Mouse (Mus musculus) liver, adult (tissue): ENCODE measurements at regions not wholly inside any gene's neighbourhood (a gene's known extent, or its start where the extent isn't known, plus 50 kb on each side); places are given as distances from the start of the nearest gene placed in this dataset.

ENCODE experiments used
- GATA4 ChIP-seq: IDR thresholded peaks from 2 replicates; pipeline ENCODE4 v1.6.1; 2014; ENCODE audit warnings: mild to moderate bottlenecking, low read length; ENCODE audit not compliant: insufficient replicate concordance

DNA sequence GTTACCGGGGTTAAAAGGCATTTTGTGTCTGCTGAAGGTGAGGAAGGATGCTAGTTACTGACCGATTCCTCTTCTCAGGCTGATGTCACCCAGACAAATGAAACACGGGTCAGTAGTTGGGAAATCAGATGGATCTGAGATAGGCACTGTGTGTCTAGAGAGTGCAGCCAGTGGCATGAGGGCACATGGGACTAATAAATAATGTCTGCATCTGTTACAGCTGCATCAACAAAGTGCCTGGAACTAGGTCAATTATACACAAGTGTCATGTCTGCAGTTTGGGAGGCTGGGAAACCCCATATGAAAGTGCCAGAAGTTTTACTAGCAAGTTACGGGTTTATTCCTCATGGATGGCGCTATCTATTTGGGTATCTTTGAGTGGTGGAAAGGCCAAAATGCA is 68.8 kb downstream of the Cxcl12 start:
- no peak for TF ChIP-seq GATA4

DNA sequence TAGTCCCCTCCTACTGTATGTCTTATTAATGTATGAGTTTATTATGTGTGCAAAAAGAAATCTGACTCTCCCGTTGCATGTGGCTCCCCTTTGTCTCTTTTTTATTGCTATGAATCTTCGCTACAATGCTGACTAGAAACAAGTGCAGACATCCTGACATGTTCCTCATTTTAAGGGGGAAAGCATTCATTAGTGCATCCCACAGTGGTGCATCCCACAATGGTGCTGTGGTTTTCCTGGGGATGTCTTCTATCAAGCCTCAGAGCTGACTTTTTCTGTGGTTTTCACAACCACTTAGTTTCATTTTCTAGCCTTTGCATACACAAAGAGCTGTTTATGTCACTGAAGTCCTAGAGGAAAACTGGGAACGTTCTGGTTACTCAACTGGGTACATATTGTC is 72.9 kb downstream of the Cxcl12 start:
- TF ChIP-seq GATA4, result no peak

DNA sequence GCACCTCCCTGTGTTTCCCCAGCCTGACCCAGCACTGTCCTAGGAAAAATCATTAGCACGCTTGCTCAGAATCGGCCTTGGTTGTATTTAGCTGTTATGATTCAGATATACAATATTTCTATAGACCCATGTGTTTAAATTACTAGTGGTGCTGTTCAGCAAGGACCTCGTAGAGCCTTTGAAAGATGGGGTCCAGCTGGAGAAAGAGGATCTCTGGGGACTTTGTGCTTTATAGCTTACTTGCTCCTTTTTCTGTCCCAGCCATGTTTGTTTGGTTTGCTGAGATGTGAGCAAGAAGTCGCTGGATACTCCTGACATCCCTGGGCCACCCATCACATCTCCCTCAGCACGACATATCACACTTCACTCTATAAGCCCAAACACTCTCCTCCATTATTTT is 77.1 kb downstream of the Cxcl12 start:
- TF ChIP-seq GATA4, result no peak

DNA sequence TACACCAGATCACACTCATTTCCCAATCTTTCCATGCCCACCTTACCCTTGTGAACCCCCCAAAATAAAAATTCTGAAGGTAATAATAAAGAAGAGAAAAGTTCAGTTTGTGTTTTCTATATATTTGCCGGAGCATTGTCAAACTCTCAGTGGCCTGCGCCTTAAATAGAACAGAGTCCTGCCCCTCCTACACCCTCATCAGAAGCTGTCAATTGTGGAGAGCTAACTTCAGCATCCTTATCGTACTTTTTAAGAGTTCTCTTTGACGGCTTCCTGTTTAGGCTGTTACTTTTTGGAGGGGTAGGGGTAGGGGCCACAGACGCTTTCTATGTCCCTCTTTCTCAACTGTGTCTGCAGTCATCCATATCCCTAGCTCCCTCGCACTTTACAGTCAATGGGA is 77.5 kb downstream of the Cxcl12 start:
- no peak for TF ChIP-seq GATA4

DNA sequence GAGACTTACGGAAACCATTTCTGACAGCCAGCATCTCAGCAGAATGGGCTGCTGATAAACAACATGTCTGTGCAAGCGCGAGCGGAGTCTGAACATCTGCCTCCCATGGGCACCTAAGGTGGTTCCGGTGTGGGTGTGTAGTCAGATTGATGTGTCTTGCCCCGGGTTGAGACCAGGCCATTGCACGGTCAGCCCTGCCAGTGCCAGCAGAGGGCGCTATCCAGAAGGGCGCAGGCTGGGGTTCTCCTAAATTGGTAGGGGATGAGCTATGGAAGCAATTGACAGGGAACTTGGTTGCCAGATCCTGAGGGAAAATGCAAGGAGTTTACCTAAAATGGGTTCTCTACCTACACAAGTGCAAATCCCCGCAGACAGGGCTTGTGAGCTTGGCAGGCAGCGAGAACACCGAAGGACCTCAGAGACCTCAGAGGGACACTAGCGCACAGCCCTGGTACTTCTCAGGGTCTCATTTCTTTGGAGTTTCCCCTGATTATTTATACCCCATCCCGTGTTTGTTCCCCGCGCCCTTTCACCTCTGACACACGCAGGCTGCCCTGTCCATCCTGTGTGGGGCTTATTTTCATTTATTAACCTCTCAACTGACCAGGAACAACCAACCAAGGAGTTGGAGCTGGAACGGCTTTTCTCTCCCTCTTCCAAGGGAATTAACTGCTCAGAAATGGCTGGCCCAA is 81.0 kb downstream of the Cxcl12 start:
- no peak for TF ChIP-seq GATA4

DNA sequence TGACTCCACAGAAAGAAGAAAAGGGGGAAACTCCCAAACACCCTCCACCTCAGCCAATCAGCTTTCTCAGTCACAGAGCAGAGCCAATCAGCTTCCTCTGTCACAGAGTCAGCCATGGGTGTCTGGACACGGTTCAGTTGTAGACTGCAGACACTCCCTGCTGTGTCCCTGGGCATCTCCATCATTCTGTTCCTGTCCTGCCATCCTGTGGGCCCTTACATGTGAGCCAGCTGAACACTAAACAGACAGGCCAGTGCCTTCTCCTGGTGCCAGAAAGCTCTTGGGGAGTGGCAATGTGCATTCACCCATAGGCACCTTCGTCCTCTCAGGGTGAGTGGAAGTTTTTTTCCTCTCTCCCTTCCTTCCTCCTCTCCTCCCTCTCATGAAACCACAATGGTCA is 81.7 kb downstream of the Cxcl12 start:
- no peak for TF ChIP-seq GATA4

DNA sequence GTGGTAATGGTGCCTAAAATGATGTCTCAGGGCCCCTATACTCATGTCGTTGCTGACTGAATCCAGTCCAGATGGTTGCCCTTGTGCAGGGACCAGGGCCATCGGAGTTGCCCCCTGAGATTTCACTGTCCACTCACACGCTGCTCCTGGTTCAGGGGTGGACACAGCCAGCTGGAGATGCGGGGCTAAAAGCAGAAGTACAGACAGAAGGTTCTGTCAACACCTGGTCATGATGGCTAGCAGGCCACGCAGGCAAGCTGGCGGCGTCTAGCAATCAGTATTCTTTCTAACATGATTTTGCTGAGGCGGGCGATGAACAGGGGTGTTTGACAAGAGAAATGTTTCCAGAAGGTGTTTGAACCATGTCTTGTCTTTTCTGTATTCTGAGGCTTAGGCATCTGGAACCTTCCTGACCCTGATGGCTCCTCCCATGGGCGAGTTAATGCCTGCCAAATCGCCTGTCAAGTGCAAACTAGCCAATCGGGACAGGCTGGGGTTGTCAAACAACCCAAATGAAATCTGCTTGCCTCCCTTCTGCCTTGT is 83.1 kb downstream of the Cxcl12 start:
- TF ChIP-seq GATA4, result no peak

DNA sequence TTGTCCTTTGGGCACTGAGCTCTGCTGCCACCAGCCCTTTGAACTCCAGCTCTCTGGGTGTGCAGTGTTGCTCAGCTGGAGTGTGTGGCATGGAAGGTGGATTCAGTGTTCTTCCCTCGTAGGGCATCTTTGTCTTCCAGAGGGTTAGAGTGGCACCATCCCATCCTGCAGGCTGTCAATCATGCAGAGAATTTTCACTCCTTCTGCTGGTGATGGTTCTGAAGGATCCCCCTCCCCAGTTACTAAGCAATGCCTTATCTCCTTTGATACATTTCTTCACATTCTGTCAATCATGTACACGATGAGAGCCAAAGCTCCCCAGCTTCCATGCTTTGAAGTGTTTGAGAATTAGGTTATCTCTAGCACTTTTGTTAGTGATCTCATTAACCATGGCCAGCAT is 84.0 kb downstream of the Cxcl12 start:
- no peak for TF ChIP-seq GATA4

DNA sequence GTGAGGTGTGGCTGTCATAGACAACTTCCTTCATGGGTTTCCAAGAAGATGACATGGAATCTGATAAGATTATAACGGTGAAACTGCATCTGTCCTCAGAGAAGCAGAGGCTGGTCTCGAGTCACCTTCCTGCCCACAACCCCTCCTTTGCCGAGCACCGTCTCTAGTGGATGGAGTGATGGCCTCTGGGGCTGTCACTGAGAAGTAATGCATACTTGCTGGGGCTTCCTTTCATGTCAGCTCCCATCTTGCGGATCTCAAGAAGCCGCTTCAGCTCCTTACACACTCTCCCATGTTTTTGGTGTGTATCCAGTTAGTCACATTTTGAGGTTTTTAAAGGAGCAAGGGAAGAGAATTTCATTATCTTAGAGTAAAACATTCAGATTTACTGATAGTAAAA is 84.7 kb downstream of the Cxcl12 start:
- no peak for TF ChIP-seq GATA4

DNA sequence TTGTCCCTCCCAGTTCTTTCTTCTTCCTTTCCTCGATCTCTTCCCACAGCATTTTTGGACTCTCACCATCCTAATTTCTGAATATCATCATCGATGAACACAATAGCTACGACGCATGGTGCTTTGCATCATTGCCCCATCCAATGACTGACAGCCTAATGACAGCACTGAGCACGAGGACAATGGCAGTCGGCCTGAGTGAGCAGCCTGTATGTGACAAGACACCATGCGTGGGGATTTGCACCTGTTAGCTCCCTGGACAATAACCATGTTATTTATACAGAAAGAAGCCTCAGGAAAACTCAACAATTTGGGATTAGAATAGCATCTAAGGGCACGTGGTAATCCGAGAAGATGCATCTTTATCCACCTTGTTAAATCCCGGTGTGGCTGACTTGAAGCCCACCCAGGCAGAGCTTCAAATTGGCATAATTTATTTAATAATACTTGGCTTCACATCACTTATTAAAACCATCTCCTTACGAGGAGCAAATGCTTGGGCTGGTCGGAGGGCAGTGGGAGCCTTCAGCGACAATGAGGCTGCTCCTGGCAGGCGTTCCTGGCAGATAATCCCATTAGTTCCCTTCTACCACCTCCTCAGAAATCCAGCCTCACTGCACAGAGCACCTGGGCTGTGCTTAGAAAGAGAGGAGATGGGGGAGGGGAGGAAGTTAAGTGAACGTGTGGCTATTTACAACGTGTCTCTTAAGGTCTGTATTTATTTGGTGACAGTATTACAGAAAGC is 85.4 kb downstream of the Cxcl12 start:
- no peak for TF ChIP-seq GATA4

DNA sequence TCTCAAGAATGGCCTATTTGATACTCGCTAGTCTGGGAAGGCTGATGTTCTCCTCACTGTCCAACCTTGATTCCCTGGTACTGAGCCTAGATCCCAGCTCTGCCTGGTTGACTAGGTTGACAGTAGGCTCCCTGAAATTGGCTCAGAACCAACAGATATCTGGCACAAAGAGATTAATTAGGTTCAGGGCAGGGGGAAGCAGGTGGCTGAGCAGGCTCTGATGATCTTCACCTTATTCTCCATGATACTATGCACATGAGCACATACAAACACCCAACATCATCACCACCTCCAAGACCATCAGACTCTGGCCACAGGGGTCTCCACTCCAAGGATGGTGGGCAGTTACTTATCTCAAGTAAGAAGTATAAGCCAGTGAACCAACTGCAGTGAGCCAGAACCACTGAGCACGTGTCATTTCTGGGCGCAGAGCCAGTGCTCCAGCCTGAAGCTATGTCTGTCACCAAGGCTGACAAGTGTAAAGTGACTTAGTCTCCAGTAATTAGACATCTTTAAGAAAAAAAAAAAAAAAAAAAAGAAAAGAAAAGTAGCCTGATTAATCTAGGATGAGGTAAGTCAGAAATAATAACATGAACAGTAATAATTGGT is 86.4 kb downstream of the Cxcl12 start:
- no peak for TF ChIP-seq GATA4

DNA sequence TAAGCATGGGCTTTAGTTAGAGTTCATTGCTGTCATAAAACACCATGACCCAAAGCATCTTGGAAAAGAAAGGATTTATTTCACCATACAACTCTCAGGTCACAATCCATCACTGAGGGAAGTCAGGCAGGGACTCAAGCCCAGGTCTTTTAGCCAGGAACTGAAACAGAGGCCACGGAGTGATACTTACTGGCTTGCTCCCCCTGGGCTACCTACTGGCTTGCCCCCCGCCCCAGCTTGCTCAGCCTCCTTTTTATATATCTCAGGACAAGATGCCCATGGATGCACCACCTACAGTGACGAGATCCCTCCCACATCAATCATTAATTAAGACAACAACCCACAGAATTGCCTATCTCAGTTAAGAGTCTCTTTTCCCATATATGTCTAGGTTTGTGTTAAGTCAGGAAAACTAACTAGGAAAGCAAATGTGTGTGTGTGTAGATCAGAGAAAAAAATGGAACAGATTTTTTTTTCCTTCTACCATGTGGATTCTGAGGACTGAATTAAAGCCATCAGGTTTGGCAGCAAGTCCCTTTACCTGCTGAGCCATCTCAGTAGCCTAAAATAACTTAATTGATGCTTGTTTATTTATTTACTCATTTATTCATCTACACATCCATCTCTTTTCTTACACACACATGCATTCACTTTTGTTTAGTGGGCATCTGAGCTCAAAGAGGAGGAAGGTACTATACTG is 87.2 kb downstream of the Cxcl12 start:
- TF ChIP-seq GATA4, result no peak

DNA sequence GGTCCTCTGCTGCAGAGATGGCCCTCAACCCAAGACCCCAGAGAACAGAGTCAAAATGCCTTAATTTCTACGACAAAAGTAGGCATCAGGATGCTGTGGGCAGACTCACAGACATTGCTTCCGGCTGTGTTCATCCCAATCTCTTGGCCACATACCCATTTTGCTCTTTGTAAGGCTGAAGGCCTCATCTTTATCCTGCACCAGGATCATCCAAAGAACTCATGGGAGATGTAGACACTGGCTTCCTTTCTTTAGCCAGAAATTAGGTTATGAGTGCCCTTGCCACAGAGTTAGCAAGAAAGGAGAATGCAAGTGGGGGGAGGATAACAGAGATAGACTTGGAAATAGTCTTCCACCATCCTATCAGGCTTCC is 87.8 kb downstream of the Cxcl12 start:
- no peak for TF ChIP-seq GATA4

DNA sequence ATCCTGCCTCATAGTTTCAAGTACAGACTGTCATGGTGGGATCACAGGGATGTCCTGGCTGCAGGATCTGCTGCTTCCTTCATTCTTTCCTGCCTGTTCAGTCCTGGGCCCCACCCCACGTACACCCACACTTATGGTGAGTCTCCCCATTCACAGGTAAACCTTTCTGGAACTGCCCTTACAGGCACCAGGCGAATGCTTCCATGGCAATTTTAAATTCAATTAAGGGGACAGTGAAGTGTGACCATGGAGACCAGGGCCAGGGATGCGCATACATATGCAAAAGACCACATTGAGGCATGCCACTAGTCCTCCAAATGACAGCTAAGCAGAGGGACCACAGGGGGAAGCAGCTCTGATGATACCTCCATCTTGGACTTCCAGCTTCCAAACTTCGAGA is 89.3 kb downstream of the Cxcl12 start:
- TF ChIP-seq GATA4, result no peak

DNA sequence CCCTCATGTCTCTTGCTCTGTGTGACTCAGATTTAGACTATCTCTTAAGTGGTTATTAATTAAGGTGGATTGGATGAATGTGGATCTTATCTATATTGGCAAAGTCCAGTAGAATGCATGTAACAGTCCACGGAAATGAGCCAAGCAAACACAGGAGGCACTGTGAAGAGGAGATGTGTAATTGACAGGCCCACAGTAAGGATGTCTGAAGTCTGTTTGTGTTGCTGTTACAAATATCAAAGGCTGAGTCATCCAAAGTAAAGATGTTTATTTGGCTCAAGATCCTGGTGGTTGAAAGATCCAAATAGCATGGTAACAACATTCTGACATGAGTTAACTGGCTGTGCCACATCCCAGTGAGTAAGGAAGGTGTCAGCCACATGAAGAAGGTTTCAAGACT is 99.6 kb downstream of the Cxcl12 start:
- TF ChIP-seq GATA4, result no peak

DNA sequence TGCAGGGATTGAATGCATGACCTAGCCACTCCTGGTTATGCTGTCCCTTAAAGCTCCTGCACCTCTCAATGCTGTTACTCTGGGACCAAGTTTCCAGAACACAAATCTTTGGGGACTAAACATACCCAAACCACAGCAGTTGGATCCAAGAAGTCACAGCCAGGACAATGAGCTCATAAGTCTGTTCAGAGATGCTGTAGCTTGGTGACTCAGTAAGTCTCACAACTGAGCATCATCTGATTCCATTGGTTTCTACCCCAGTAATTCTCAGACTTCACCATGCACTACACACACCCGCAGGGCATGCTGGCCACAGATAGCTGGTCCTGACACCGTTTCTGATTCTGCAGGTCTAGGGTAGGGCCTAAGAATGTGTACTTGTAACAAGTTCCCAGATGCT is 100.0 kb downstream of the Cxcl12 start:
- TF ChIP-seq GATA4, result no peak

DNA sequence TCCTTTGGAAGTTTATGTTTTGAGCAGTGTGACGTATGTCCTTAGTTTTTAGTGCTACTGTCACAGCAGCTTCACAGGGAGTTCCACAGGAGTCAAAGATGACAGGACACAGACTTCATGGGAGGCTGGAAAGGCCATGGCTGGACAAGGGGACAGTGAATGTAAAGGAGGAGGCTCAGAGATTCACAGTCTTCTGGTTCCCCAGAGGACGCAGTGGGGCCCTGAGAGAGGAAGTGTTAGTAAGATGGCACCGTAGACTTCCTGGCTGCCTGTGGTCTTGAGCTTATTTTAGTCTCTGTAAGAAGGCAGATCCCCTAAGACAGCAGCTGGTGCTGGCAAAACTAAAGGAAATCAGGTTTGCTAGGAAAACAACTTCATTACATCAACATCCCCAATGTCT is 101.9 kb downstream of the Cxcl12 start:
- no peak for TF ChIP-seq GATA4
